In the genomic region with DNA sequence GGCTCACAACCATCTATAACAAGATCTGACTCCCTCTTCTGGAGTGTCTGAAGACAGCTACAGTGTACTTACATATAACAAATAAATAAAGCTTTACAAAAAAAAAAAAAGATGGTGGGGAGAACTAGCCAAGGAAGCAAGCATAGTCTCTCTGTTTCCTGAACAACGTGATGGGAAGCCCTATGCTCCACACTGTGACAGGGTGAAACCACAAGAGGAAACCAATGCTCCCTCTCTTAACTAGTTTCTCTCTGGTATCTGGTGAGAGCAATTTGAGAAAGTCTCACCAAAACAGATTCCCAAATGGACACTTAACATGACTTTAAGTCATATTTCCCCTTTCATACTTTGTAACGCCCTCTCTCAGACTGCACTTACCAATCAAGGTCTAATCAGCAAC, we compare ENCODE assay signal across 19 mouse cellular contexts.
"Had no signal": no experiment of that assay in that cellular context is flagged by ENCODE, and none has a peak within 500 bp of the region (broad histone marks: within the 10 kb centered on the region; RNA-seq: fewer than 3 reads in every experiment).

No protein-coding gene starts in this region.

- H3K9ac ChIP-seq: liver, embryonic 13.5 days; midbrain, embryonic 13.5 days; neural tube, embryonic 13.5 days; stomach, embryonic 15.5 days had no signal

- H3K27me3 ChIP-seq: midbrain, embryonic 13.5 days; neural tube, embryonic 13.5 days; stomach, embryonic 15.5 days had no signal

- H3K36me3 ChIP-seq: liver, embryonic 13.5 days; midbrain, embryonic 10.5 days; midbrain, embryonic 13.5 days; neural tube, embryonic 13.5 days; stomach, embryonic 15.5 days had no signal

- ATAC-seq: midbrain, embryonic 13.5 days; midbrain, embryonic 16.5 days had no signal

- H3K4me2 ChIP-seq: liver, embryonic 13.5 days; midbrain, embryonic 13.5 days; neural tube, embryonic 13.5 days; stomach, embryonic 15.5 days had no signal

- DNase-seq: kidney, adult 9 months; kidney, postnatal 25 days; layer of hippocampus, adult 9-11 months; layer of hippocampus, postnatal 36 days; liver, embryonic 13.5 days; lung, adult 2 months; lung, postnatal 14 days; lung, postnatal 4 days; thymus, postnatal 25 days had no signal

- H3K9me3 ChIP-seq: liver, embryonic 13.5 days; megakaryocyte, embryonic 14.5 days; midbrain, embryonic 10.5 days; midbrain, embryonic 13.5 days; neural tube, embryonic 13.5 days; stomach, embryonic 15.5 days had no signal

- H3K4me3 ChIP-seq: layer of hippocampus, adult 2 months; left cerebral cortex, adult 2 months; liver, embryonic 13.5 days; megakaryocyte, embryonic 14.5 days; midbrain, embryonic 10.5 days; midbrain, embryonic 13.5 days; myocyte; neural tube, embryonic 13.5 days; stomach, embryonic 15.5 days had no signal

- H3K4me1 ChIP-seq: liver, embryonic 13.5 days; midbrain, embryonic 10.5 days; midbrain, embryonic 13.5 days; neural tube, embryonic 13.5 days; stomach, embryonic 15.5 days had no signal

- H3K27ac ChIP-seq: kidney, postnatal 0 days; layer of hippocampus, adult 2 months; left cerebral cortex, adult 2 months; liver, embryonic 13.5 days; midbrain, embryonic 10.5 days; midbrain, embryonic 13.5 days; neural tube, embryonic 13.5 days; stomach, embryonic 15.5 days had no signal
